Mouse (Mus musculus) liver, embryonic 14.5 days (tissue): Measurements from ENCODE around the gene Gm28230. TPM values are rescaled to one million over a fixed set of nuclear protein-coding genes. Genes with fewer than 3 reads are reported as not detected.
A peak's percentile ranks its signal among the peaks of the same experiment; 100 is the strongest.

Source experiments
- ATAC-seq: fragments of 200-750 bp; cut with Nextera tagmentation; 2 replicates; pipeline ENCODE4 v1.8.0; 2017; ENCODE audit warnings: moderate number of reproducible peaks, mild to moderate bottlenecking, moderate library complexity; ENCODE audit not compliant: insufficient read depth
- DNase-seq, 3 experiments: peaks; one replicate each; pipeline ENCODE4 v3.0.0-alpha.2; 2012 to 2013; ENCODE audit warnings: low read depth in 3 of 3, low spot score in 3 of 3
- H3K27ac ChIP-seq: fragments of 300-500 bp; sonication (generic); 2 replicates; pipeline ENCODE4 v1.5.1; 2014; ENCODE audit warnings: moderate library complexity, mild to moderate bottlenecking, control low read depth, inconsistent platforms
- H3K27me3 ChIP-seq: fragments of 300-500 bp; sonication (generic); 2 replicates; pipeline ENCODE4 v1.6.1; 2014; ENCODE audit warnings: mild to moderate bottlenecking, low read length, moderate library complexity; ENCODE audit not compliant: control insufficient read depth, insufficient read depth
- H3K36me3 ChIP-seq: fragments of 300-500 bp; sonication (generic); replicated peaks from 2 replicates; pipeline ENCODE4 v1.6.1; 2014; ENCODE audit warnings: low read depth; ENCODE audit not compliant: control insufficient read depth, insufficient read depth
- H3K4me1 ChIP-seq, 2 experiments: fragments of 200-500 bp in 1 of 2; fragments of 300-500 bp in 1 of 2; sonication (generic) in 1 of 2; replicated peaks; 2 replicates each; pipeline ENCODE4 v1.6.1; 2012 to 2014; ENCODE audit warnings: antibody characterized with exemption in 1 of 2, inconsistent platforms in 1 of 2, low read length in 1 of 2; ENCODE audit not compliant: control insufficient read depth in 2 of 2, insufficient read depth in 2 of 2
- H3K4me2 ChIP-seq: fragments of 300-500 bp; sonication (generic); 2 replicates; pipeline ENCODE4 v1.6.1; 2014; ENCODE audit warnings: low read depth, mild to moderate bottlenecking, control low read depth, moderate library complexity
- H3K4me3 ChIP-seq, 2 experiments: fragments of 200-500 bp in 1 of 2; fragments of 300-500 bp in 1 of 2; sonication (generic) in 1 of 2; 2 replicates each; pipeline ENCODE4 v1.5.1; 2012 to 2014; ENCODE audit warnings: low read depth in 2 of 2, low read length in 2 of 2, mild to moderate bottlenecking in 2 of 2, control low read depth in 1 of 2, inconsistent platforms in 1 of 2, moderate library complexity in 1 of 2; ENCODE audit not compliant: insufficient read depth in 1 of 2
- H3K9ac ChIP-seq: fragments of 300-500 bp; sonication (generic); replicated peaks from 2 replicates; pipeline ENCODE4 v1.6.1; 2014; ENCODE audit warnings: mild to moderate bottlenecking, control low read depth, moderate library complexity
- H3K9me3 ChIP-seq: fragments of 300-500 bp; sonication (generic); 2 replicates; pipeline ENCODE4 v1.6.1; 2016; ENCODE audit warnings: low read length, mixed read lengths; ENCODE audit not compliant: control insufficient read depth
- CTCF ChIP-seq: IDR thresholded peaks from 2 replicates; pipeline ENCODE4 v1.5.1; 2016; ENCODE audit warnings: antibody characterized with exemption, low read depth, control low read depth
- EP300 ChIP-seq: IDR thresholded peaks from 2 replicates; pipeline ENCODE4 v1.6.1; 2016; ENCODE audit warnings: antibody characterized with exemption, low read depth
- WGBS: fragments of 180-500 bp; shearing (Covaris S2); extraction: QIAGEN DNeasy Blood & Tissue Kit; methylation state at CpG from one replicate; pipeline ENCODE4 v1.1.7; 2014; ENCODE audit not compliant: insufficient replicate concordance; 5-methylcytosine and 5-hydroxymethylcytosine counted together
- polyA plus RNA-seq, 2 experiments: library from polyadenylated mRNA; depleted of rRNA in 1 of 2; stranded (reverse) in 1 of 2; unstranded in 1 of 2; fragments of >200 nt; fragmentation: Nextera tagmentation in 1 of 2; extraction: Ambion mirVana in 1 of 2; gene quantifications; 2 replicates each; pipeline versions ENCODE4 v1.2.1 to v1.2.3; 2012 to 2014

Gm28230 gene
- polyA plus RNA-seq, 2 experiments, result not detected

- Histone ChIP-seq H3K36me3 (no peaks in the 10 kb centered on the region), H3K4me1 (no peaks in the 10 kb centered on the region), H3K4me2 (no peak overlapping the region), H3K9me3 (no peaks in the 10 kb centered on the region), H3K9ac (no peak overlapping the region), H3K27me3 (peaks cover 100% of the 10 kb centered on the region), H3K27ac (no peak overlapping the region), H3K4me3 (no peak overlapping the region)
- DNase-seq (no peak), ATAC-seq (no peak)
- TF ChIP-seq CTCF (no peak), EP300 (no peak)
- whole genome bisulfite sequencing, result 4% methylated on average over 35 of the region's 35 CpGs
These were observed 34.3 kb upstream of the Gm28230 start for GRCm38 (mm10) chr2:74691995-74692807.

GRCm38 (mm10) chr2:74692808-74693431 is 33.6 kb upstream of the Gm28230 start:
- 2% methylated on average over 20 of the region's 20 CpGs for WGBS
- Histone ChIP-seq H3K36me3 (no peaks in the 10 kb centered on the region), H3K4me1 (no peaks in the 10 kb centered on the region), H3K27ac (no peak overlapping the region), H3K4me2 (no peak overlapping the region), H3K9ac (no peak overlapping the region), H3K27me3 (peaks cover 100% of the 10 kb centered on the region), H3K9me3 (no peaks in the 10 kb centered on the region), H3K4me3 (no peak overlapping the region)
- ATAC-seq (no peak), DNase-seq (no peak)
- no peak for TF ChIP-seq EP300
- no peak for TF ChIP-seq CTCF

- Histone ChIP-seq H3K4me3 (no peak overlapping the region), H3K27ac (no peak overlapping the region), H3K9me3 (no peaks in the 10 kb centered on the region), H3K4me1 (no peaks in the 10 kb centered on the region), H3K27me3 (peaks cover 100% of the 10 kb centered on the region), H3K9ac (no peak overlapping the region), H3K36me3 (no peaks in the 10 kb centered on the region), H3K4me2 (no peak overlapping the region)
- DNase-seq (no peak), ATAC-seq (no peak)
- no peak for TF ChIP-seq EP300
- TF ChIP-seq CTCF, result no peak
- 10% methylated on average over 4 of the region's 4 CpGs for WGBS
These were observed 33.1 kb upstream of the Gm28230 start for GRCm38 (mm10) chr2:74693432-74693827.

GRCm38 (mm10) chr2:74694066-74694465 is 32.5 kb upstream of the Gm28230 start:
- Histone ChIP-seq H3K4me2 (no peak overlapping the region), H3K4me1 (no peaks in the 10 kb centered on the region), H3K27me3 (peaks cover 100% of the 10 kb centered on the region), H3K27ac (no peak overlapping the region), H3K36me3 (no peaks in the 10 kb centered on the region), H3K9me3 (no peaks in the 10 kb centered on the region), H3K9ac (no peak overlapping the region), H3K4me3 (no peak overlapping the region)
- DNase-seq (peak in 1 of 3 experiments; percentile 13), ATAC-seq (no peak)
- 3% methylated on average over 16 of the region's 16 CpGs for WGBS
- TF ChIP-seq CTCF, result peak; percentile 31; the same call in 1 of the 2 replicates
- no peak for TF ChIP-seq EP300

GRCm38 (mm10) chr2:74695383-74695782 is 31.1 kb upstream of the Gm28230 start:
- Histone ChIP-seq H3K36me3 (no peaks in the 10 kb centered on the region), H3K9ac (no peak overlapping the region), H3K4me1 (no peaks in the 10 kb centered on the region), H3K27ac (no peak overlapping the region), H3K4me3 (no peak overlapping the region), H3K9me3 (no peaks in the 10 kb centered on the region), H3K27me3 (peaks cover 100% of the 10 kb centered on the region), H3K4me2 (no peak overlapping the region)
- WGBS, result 6% methylated on average over 1 of the region's 1 CpGs
- no peak for ATAC-seq
- TF ChIP-seq EP300 (no peak), CTCF (no peak)
- DNase-seq, result no peak
